Mouse (Mus musculus): ENCODE data around the gene Morc3. TPM values are rescaled to one million over a fixed set of nuclear protein-coding genes. Genes with fewer than 3 reads are reported as not detected.

Morc3 gene
- polyA plus RNA-seq, 1 experiment from 2014 or later: 33.1 TPM

DNA sequence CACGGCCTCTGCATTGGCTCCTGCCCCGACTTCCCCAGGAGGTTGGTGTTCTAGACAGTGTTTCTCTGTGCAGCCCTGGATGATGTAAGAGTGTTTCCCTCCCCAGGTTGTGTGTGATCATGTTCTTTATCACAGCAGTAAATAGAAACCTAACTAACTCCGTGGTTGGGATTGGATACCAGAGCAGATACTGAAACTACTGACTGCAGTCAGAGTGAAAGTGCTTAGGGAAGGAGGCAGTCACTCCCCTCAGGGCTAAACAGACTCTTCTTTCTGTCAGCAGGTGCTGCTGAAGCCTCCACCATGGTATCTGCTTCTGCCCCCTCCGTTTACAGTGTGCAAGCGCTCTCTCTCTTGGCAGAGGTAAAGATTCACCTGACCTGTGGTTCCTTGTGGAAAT lies 33.3 kb upstream of the Morc3 start:
- 66% methylated on average over 5 of the region's 5 CpGs for WGBS

DNA sequence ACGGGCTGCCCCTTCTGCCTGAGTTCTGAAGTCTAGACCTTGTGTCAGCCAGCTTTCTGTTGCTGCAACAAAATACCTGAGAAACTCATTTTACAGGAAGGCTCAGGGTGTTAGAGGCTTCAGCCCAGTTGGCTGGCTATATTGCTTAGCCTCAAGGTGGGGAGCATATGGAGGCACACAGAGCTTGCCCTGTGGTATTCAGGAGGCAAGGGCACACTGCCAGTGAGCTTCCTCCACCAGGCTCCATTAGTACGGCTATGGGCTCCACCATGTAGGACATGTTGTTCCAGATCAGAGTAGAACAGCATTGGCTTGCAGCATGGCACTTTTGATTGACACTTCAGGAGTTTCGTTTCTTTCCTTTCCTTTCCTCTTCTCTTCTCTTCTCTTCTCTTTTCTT lies 32.9 kb upstream of the Morc3 start:
- peaks cover 21% of the 10 kb centered on the region for H3K4me1 ChIP-seq
- H3K27me3 ChIP-seq: no peaks in the 10 kb centered on the region
- H3K4me3 ChIP-seq: no peak overlapping the region
- no peaks in the 10 kb centered on the region for H3K36me3 ChIP-seq
- ATAC-seq (ENCODE audit: borderline replicate concordance, extremely low read depth, low FRiP score, low TSS enrichment): no peak
- H3K27ac ChIP-seq: no peak overlapping the region
- H3K4me2 ChIP-seq: no peak overlapping the region
- H3K9me3 ChIP-seq: no peaks in the 10 kb centered on the region
- 79% methylated on average over 3 of the region's 3 CpGs for WGBS
- H3K9ac ChIP-seq: no peak overlapping the region

More for the DNA sequence above, 33.3 kb upstream of the Morc3 start:
- Histone ChIP-seq H3K27ac (no peak overlapping the region), H3K36me3 (no peaks in the 10 kb centered on the region), H3K9me3 (no peaks in the 10 kb centered on the region), H3K4me1 (peaks cover 21% of the 10 kb centered on the region), H3K4me2 (no peak overlapping the region), H3K27me3 (no peaks in the 10 kb centered on the region), H3K9ac (no peak overlapping the region), H3K4me3 (no peak overlapping the region)
- no peak for ATAC-seq (ENCODE audit: borderline replicate concordance, extremely low read depth, low FRiP score, low TSS enrichment)

DNA sequence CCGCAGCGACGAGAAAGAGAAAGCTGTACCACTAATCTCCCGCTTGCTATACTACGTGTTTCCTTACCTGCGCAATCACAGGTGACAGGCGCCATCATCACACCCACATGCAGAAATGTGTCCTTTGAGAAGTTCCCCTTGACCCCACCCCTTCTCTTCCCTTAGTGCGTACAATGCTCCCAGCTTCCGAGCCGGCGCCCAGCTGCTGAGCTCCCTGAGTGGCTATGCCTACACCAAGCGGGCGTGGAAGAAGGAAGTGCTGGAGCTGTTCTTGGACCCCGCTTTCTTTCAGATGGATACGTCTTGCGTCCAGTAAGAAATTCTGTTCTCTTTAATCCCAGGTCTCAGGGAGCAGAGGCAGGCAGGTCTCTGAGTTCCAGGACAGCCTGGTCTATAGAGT lies 32.0 kb upstream of the Morc3 start:
- H3K4me3 ChIP-seq: no peak overlapping the region
- peaks cover 21% of the 10 kb centered on the region for H3K4me1 ChIP-seq
- H3K9me3 ChIP-seq: no peaks in the 10 kb centered on the region
- 92% methylated on average over 16 of the region's 16 CpGs for WGBS
- no peak overlapping the region for H3K27ac ChIP-seq
- no peak overlapping the region for H3K4me2 ChIP-seq
- no peak for ATAC-seq (ENCODE audit: borderline replicate concordance, extremely low read depth, low FRiP score, low TSS enrichment)
- H3K9ac ChIP-seq: no peak overlapping the region
- no peaks in the 10 kb centered on the region for H3K27me3 ChIP-seq
- no peaks in the 10 kb centered on the region for H3K36me3 ChIP-seq

DNA sequence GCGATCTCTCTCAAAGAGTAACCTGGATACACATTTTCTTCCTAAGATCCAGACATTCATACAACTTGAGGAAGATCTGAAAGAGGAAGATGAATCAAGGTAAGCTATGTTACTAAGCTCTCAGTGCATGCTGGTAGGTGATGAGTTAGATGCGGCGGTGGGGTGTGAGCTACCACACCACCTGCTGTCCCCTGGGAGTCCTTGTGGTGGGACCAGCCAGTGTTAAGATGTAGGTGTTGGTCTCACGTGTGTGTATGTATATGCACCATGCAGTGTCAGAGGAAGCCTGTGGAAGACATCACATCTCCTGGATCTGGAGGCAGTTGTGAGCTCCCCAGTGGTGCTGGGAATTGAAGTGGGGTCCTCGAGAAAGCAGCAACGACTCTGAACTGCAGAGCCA lies 24.8 kb upstream of the Morc3 start:
- Histone ChIP-seq H3K4me3 (no peak overlapping the region), H3K4me2 (no peak overlapping the region), H3K36me3 (peaks cover 8% of the 10 kb centered on the region; the same call in 1 of the 2 replicates), H3K27me3 (no peaks in the 10 kb centered on the region), H3K9me3 (no peaks in the 10 kb centered on the region), H3K27ac (no peak overlapping the region), H3K4me1 (peaks cover 25% of the 10 kb centered on the region), H3K9ac (no peak overlapping the region)
- 90% methylated on average over 6 of the region's 6 CpGs for WGBS
- ATAC-seq (ENCODE audit: borderline replicate concordance, extremely low read depth, low FRiP score, low TSS enrichment): no peak

DNA sequence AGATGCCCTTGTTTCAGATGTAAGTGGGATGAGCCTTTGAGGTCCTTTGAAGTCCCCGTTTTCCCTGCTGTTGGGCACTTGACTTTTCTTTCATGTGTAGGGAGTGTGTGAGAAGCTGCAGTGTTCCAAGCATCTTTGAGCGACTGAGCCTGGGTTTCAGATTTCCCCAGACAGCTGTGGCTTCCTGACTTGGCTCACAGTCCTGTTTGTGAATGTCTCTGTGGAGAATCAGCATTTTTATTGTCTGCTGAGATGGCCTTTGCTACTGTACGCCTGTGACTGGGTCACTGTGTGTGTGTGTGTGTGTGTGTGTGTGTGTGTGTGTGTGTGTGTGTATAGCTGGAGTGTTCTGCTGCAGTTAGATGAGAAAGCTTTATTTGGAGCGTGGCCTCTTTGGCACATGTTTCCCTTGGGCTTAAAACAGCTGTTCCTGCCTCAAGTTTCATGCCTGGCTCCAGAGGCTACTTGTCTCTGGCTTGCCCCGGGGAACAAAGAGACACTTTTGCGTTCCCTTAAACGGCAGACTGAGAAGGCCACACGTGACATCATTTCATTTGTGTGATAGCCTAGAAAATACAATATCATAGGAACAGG lies 23.9 kb upstream of the Morc3 start:
- H3K27me3 ChIP-seq: no peaks in the 10 kb centered on the region
- H3K9me3 ChIP-seq: no peaks in the 10 kb centered on the region
- WGBS: 15% methylated on average over 8 of the region's 8 CpGs
- no peak overlapping the region for H3K4me3 ChIP-seq
- no peak overlapping the region for H3K4me2 ChIP-seq
- H3K27ac ChIP-seq: peak overlapping the region; percentile 78
- ATAC-seq (ENCODE audit: borderline replicate concordance, extremely low read depth, low FRiP score, low TSS enrichment): peak; percentile 80
- peaks cover 8% of the 10 kb centered on the region; the same call in 1 of the 2 replicates for H3K36me3 ChIP-seq
- peaks cover 25% of the 10 kb centered on the region for H3K4me1 ChIP-seq
- H3K9ac ChIP-seq: no peak overlapping the region

DNA sequence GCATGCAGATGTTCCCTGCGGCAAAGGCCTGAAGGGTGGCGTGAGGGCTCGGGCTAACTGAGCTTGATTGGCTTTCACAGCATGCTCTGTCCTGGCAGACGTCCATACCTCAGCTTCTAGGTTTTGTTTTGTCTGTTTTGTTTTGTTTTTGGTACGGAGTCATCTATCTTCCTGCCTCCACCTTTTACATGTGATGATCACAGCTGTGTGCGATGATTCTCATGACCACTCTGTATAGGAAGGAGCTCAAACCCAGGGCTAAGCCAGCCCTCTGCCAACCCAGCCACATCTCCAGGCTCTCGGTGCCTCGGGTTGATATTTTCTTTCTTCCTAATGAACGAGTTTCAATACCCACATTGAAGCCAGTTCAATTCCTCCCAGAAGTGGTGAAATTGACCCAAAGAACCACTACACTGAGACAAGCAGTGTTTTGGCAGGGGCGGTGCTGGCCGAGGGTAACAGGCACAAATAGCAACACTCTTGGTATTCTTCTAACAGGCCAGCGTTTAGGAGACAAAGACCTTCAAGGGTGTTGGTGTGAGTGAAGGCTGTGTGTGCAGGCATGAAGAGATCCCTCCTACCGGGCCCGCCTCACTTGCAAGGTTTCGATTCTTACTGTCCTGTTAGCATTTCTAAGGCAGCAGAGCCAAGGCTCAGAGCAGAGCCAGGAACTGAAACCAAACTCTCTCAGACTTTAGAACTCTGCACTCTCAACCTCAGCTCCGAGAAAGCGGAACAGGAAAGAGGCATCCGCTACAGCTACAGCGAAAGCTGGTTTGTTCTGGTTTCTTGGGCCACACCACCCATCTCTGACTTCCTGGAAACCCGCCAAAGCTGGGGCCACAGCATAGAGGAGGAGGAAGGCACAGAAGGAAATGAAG lies 15.8 kb upstream of the Morc3 start:
- Histone ChIP-seq H3K4me1 (peaks cover 16% of the 10 kb centered on the region), H3K9ac (0 out of 2 replicates have a peak overlapping the region, but pooled peaks have one; percentile 0), H3K27ac (peak overlapping the region; percentile 86), H3K4me2 (peak overlapping the region; percentile 28), H3K4me3 (no peak overlapping the region), H3K27me3 (no peaks in the 10 kb centered on the region), H3K36me3 (peaks cover 6% of the 10 kb centered on the region; the same call in 1 of the 2 replicates), H3K9me3 (no peaks in the 10 kb centered on the region)
- 42% methylated on average over 20 of the region's 20 CpGs for WGBS
- ATAC-seq (ENCODE audit: borderline replicate concordance, extremely low read depth, low FRiP score, low TSS enrichment): peak; percentile 81

DNA sequence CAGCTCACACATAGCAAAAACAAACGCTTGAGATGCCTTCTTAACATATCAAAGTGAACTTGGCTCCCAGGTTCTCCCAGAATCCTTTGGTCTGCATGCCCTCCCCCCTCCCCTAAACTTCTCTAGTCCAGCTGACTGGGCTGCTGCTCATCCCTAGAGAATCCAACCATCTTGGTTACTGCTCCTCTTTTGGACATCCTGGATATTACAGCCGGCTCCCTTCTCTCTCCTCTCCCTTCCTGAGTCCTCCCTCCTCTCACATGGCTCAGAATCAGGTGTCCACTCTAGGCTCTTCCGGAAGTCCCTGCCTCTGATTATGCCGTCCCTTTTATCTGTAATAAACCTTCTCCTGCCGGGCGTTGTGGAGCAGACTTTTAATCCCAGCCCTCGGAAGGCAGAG lies 15.1 kb upstream of the Morc3 start:
- Histone ChIP-seq H3K9me3 (no peaks in the 10 kb centered on the region), H3K36me3 (no peaks in the 10 kb centered on the region), H3K4me1 (peaks cover 16% of the 10 kb centered on the region), H3K9ac (0 out of 2 replicates have a peak overlapping the region, but pooled peaks have one; percentile 0), H3K4me3 (no peak overlapping the region), H3K4me2 (no peak overlapping the region), H3K27ac (peak overlapping the region; percentile 86), H3K27me3 (no peaks in the 10 kb centered on the region)
- WGBS: 65% methylated on average over 7 of the region's 7 CpGs
- ATAC-seq (ENCODE audit: borderline replicate concordance, extremely low read depth, low FRiP score, low TSS enrichment): no peak

DNA sequence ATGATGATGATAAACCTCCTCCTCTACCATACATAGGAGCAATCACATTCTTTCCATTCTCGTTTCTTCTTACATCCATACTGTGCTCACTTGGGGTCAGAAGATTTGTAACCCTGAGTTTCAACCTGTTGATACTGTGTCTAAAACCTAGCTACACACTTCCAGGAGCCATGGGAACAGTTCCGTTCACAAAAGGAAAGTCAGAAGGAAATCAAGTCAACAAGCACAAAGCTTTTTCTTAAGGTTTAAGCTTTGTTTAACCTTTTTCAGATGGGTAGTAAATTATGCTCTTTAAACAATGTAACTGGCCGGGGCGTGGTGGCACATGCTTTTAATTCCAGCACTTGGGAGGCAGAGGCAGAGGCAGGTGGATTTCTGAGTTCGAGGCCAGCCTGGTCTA lies 14.6 kb upstream of the Morc3 start:
- WGBS: 84% methylated on average over 5 of the region's 5 CpGs
- H3K27ac ChIP-seq: 0 out of 2 replicates have a peak overlapping the region, but pooled peaks have one; percentile 86
- ATAC-seq (ENCODE audit: borderline replicate concordance, extremely low read depth, low FRiP score, low TSS enrichment): no peak

DNA sequence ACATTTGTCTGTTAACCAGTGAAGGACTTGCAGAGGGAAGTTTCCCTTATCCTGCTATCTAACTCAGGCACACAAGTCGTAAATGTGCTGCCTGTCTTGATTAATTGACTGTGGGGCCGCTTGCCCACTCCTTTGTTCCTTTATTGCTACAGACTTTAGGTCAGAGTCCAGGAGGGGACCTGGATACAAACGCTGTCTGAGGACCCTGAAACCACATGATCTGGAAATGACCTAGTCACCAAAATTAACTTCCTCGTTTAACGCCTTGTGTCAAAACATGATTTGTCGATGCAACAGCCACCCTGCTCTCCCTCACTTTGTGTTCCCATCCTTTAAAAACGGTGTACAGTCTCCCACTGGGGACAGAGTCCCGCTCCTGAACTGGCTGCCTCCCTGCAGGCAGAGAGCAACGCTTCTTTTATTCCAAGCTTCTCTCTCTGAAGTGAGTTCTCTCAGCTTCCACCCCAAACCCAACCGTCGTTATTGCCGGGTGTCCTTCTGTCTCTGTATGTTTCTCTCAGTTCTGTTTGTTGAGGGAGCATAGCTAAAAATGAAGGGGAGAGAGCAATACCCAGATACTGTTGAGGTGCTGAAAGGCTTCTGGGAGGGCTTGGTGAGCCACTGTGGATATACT lies 13.1 kb upstream of the Morc3 start:
- Histone ChIP-seq H3K9me3 (no peaks in the 10 kb centered on the region), H3K27ac (no peak overlapping the region), H3K4me2 (no peak overlapping the region), H3K4me1 (peaks cover 16% of the 10 kb centered on the region), H3K36me3 (no peaks in the 10 kb centered on the region), H3K9ac (no peak overlapping the region), H3K4me3 (no peak overlapping the region), H3K27me3 (no peaks in the 10 kb centered on the region)
- WGBS: 28% methylated on average over 12 of the region's 12 CpGs
- no peak for ATAC-seq (ENCODE audit: borderline replicate concordance, extremely low read depth, low FRiP score, low TSS enrichment)

More for the DNA sequence above, 14.6 kb upstream of the Morc3 start:
- Histone ChIP-seq H3K9ac (no peak overlapping the region), H3K27me3 (no peaks in the 10 kb centered on the region), H3K4me2 (no peak overlapping the region), H3K4me1 (peaks cover 16% of the 10 kb centered on the region), H3K36me3 (no peaks in the 10 kb centered on the region), H3K4me3 (no peak overlapping the region), H3K9me3 (no peaks in the 10 kb centered on the region)

DNA sequence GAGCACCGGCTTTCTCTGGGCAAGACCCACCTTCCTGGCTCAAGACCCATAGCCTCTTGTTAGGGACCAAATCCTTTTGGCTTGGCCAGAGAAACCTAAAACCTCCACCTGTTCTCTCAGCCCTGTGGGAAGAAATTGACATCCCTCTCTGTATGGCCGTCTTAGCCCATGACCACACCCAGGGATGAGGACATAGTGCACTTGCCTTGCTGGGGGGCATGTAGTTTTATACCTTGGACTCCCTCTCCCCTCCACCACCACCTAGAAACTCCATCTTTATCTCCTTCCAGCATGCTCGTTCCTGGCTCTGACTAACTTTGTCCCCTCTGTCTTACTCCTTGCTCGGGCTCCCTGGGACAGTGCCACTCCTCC lies 12.6 kb upstream of the Morc3 start:
- H3K4me3 ChIP-seq: no peak overlapping the region
- H3K27me3 ChIP-seq: no peaks in the 10 kb centered on the region
- 61% methylated on average over 4 of the region's 4 CpGs for WGBS
- ATAC-seq (ENCODE audit: borderline replicate concordance, extremely low read depth, low FRiP score, low TSS enrichment): no peak
- H3K36me3 ChIP-seq: no peaks in the 10 kb centered on the region
- no peaks in the 10 kb centered on the region for H3K9me3 ChIP-seq
- no peak overlapping the region for H3K9ac ChIP-seq
- H3K4me2 ChIP-seq: no peak overlapping the region
- peaks cover 16% of the 10 kb centered on the region for H3K4me1 ChIP-seq
- no peak overlapping the region for H3K27ac ChIP-seq

DNA sequence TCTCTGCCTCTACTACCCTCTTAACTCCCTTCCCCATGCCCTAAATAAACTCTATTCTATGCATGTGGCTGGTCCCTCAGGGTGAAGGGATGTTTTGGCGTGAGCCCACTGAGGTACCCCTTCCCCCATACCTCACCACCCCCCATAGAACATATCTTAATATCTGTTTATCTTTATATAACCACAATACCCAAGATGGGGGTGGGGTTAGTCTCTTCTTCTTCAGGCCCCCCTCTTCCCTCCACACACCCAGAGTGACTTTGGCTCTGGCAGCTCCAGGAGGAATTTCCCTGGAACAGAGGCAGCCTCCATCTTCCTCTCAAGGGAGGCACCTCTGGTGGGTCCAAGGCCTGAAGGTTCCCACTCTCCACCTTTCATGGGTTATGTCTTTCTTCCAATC lies 11.9 kb upstream of the Morc3 start:
- no peak for ATAC-seq (ENCODE audit: borderline replicate concordance, extremely low read depth, low FRiP score, low TSS enrichment)
- no peaks in the 10 kb centered on the region for H3K36me3 ChIP-seq
- WGBS: 84% methylated on average over 1 of the region's 1 CpGs
- H3K4me2 ChIP-seq: no peak overlapping the region
- H3K27me3 ChIP-seq: no peaks in the 10 kb centered on the region
- no peaks in the 10 kb centered on the region for H3K9me3 ChIP-seq
- H3K27ac ChIP-seq: no peak overlapping the region
- H3K4me3 ChIP-seq: no peak overlapping the region
- H3K9ac ChIP-seq: no peak overlapping the region
- H3K4me1 ChIP-seq: peaks cover 16% of the 10 kb centered on the region

DNA sequence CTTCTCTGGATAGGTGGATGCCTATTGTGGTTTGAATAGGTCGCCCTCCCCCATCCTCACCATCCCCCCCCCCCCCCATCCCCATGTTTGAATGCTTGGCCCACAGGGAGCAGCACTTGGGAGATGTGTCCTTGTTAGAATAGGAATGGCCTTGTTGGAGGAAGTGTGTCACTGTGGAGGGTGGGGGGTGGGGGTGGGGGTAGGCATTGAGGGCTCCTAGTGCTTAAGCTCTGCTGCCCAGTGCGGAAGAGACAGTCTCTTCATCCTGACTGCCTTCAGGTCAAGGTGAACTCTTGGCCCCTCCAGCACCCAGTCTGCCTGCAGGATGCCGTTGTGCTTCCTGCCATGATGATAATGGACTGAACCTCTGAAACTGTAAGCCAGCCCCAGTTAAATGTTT lies 10.2 kb upstream of the Morc3 start:
- no peak for ATAC-seq (ENCODE audit: borderline replicate concordance, extremely low read depth, low FRiP score, low TSS enrichment)
- Histone ChIP-seq H3K4me2 (no peak overlapping the region), H3K4me1 (peaks cover 4% of the 10 kb centered on the region), H3K27me3 (no peaks in the 10 kb centered on the region), H3K9ac (no peak overlapping the region), H3K36me3 (no peaks in the 10 kb centered on the region), H3K9me3 (no peaks in the 10 kb centered on the region), H3K4me3 (no peak overlapping the region), H3K27ac (no peak overlapping the region)
- WGBS: 93% methylated on average over 3 of the region's 3 CpGs
